Mouse (Mus musculus) T-helper 17 cell (primary cell): Measurements from ENCODE around the gene Hist2h2bb.

Source experiments
- in situ Hi-C, 2 experiments: fragments of 300-600 bp; cut with MboI, MseI; formaldehyde crosslinking; loops; 1 replicate in 1 of 2; 2 replicates in 1 of 2; pipeline ENCODE4 v1.15.1; 2025; ENCODE audit warnings: high pct_unique_total_duplicates in 2 of 2

The Hist2h2bb gene

DNA sequence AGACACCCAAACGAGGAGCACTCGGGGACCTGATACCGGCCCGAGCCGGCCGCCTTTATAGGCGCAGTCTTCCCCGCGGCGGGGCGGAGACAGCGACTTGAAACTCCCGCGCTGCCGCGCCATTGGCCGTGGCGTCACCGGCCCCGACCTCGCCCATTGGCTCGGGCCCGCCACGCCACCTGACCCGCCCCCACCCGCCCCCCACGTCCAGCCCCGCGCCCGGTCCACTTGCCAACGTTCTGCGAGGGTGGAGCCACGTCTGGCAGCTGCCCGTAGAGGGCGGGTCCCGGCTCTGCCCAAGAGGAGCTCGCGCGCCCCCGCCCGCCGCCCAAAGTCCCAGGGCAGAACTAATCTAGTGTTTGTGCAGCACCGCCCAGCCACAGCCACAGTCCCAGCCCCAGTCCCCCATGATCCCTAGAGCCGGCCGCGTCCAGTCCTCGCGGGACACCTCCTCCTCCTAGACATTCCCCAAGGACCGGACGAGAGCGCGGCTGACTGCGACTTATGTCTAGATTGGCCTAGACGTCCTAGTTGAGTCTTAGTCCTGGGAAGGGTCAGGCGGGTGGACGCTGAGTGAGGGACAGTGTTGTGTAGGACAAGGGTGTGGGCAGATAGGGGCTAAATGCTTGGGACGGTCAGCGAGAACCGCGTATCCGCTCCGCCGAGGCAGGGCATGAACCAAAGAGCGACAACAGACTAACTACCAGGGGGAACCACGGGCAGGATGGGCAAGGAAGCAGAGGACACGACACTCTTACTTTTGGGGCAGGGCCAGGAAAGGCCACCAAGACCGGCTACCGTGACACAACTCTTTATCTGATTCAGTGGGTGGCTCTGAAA is 30.4 kb upstream of the Hist2h2bb start, which contains the start of gene Hist2h3c2:
Gene Hist2h3c2, minus strand, starts transcription at position 174 of the 840 bp plus-strand sequence.
- in situ Hi-C loops, result loop anchor here (10.0 to 25.0 kb wide), 2 partner anchors 584 to 1127 kb away; partner anchors contain the start of genes Mcl1 (in 1 of the 2), Pip5k1a (in 1 of the 2), Tmod4 (in 1 of the 2) and Vps72 (in 1 of the 2)

DNA sequence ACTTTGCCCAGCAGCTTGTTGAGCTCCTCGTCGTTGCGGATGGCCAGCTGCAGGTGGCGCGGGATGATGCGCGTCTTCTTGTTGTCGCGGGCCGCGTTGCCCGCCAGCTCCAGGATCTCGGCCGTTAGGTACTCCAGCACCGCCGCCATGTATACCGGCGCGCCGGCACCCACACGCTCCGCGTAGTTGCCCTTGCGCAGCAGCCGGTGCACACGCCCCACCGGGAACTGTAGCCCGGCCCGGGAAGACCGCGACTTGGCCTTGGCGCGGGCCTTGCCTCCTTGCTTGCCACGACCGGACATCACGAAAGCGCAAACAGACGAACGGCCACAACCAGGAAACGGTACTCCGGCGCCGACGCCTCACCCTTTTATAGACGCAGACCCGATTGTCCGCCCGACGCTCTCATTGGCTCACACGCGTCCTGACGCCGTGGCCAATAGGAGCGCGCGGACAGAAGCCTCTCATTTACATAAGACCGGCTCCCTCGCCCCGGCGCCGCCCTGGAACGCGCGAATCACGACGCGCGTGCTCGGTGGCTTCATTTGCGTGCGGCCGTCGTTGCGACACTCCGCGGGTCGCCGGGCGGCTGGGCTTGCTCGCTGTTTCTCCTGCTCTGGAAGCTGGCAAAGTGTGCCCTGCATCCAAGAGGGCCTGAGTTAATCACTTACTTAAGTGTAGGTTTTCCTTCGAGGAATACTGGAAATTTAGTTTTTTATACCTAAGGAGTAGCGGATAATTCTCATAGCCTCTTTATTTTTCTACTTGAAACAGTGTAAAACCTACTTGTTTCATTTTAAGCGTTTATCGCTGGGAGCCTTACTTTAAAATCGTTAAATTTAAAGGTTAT is 29.4 kb upstream of the Hist2h2bb start, which contains the start of gene Hist2h2aa2:
Gene Hist2h2aa2, minus strand, starts transcription at position 328 of the 850 bp plus-strand sequence.
- in situ Hi-C loops, result loop anchor here (10.0 to 25.0 kb wide), 2 partner anchors 585 to 1128 kb away; partner anchors contain the start of genes Mcl1 (in 1 of the 2), Pip5k1a (in 1 of the 2), Tmod4 (in 1 of the 2) and Vps72 (in 1 of the 2)

DNA sequence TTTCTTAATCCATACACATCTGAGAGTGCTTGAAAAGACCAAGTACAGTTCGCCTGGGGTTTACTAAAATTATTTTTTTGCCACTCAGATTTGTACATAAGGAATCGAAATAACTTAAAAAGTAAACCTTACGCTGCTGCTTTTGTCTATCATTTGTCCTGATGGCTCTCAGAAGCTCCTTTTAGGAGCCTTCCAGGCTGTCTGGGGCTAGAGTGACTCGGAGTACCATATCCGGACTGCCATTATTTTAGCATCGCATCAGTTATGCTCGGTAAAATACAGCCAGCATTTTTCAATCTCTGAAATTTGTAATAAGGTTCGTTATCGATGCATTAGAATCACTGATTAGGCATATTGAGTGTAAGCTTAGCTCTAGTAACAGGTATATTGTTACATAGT is 28.8 kb upstream of the Hist2h2bb start:
- in situ Hi-C loops, result loop anchor here in 1 of 2 experiments (25.0 kb wide), 1 partner anchor 1128 kb away; the partner anchor contains the start of genes Pip5k1a, Tmod4 and Vps72

DNA sequence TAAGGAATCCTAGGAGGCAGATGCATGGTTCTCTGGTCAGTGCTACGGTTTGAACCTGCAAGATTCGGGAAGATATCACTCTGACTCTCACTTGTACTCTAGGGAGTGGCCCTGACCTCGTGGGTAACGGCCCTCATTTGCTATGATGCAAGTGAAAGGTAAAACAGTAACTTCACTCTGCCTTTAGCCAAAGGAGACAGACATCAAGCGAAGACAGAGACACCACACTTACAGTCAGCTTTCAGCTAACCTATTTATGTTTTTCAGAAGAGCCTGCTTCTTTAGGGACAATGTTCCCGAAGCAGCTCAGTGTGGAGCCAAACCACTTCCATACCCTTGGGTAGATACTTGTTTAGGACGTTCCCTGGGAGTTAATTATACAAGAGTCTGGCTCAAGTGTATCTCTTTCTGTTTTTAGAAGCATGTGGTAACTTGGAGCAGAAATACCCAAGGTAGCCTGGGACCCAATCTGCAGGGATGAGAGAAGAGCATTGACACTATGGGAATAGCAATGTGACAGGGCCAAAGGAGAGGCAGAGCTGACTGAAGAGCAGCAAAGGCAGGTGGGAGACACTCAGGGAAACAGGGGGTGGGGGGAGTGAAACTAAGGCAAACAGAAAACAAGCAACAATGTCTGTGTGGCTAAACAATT is 25.5 kb upstream of the Hist2h2bb start:
- in situ Hi-C loops, result loop anchor here in 1 of 2 experiments (25.0 kb wide), 1 partner anchor 1132 kb away; the partner anchor contains the start of genes Pip5k1a, Tmod4 and Vps72

DNA sequence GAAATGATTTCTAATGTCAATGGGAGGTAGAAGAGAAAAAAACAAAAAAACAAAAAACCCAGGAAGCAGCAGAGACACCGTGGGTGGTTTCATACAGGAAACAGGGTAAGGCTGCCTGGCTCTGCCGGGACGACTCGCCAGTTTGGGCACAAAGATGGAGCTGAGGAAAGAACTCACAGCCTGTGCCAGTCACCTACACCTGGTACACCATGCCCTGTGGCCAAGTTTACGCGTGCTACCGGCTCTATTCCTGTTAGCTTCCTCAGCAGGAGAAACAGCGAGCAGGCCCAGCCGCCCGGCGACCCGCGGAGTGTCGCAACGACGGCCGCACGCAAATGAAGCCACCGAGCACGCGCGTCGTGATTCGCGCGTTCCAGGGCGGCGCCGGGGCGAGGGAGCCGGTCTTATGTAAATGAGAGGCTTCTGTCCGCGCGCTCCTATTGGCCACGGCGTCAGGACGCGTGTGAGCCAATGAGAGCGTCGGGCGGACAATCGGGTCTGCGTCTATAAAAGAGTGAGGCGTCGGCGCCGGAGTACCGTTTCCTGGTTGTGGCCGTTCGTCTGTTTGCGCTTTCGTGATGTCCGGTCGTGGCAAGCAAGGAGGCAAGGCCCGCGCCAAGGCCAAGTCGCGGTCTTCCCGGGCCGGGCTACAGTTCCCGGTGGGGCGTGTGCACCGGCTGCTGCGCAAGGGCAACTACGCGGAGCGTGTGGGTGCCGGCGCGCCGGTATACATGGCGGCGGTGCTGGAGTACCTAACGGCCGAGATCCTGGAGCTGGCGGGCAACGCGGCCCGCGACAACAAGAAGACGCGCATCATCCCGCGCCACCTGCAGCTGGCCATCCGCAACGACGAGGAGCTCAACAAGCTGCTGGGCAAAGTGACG is 24.3 kb upstream of the Hist2h2bb start, which contains the start of gene Hist2h2aa1:
Gene Hist2h2aa1, plus strand, starts transcription at position 495 of the 884 bp plus-strand sequence.
- in situ Hi-C loops, result loop anchor here in 1 of 2 experiments (25.0 kb wide), 1 partner anchor 1133 kb away; the partner anchor contains the start of genes Pip5k1a, Tmod4 and Vps72

DNA sequence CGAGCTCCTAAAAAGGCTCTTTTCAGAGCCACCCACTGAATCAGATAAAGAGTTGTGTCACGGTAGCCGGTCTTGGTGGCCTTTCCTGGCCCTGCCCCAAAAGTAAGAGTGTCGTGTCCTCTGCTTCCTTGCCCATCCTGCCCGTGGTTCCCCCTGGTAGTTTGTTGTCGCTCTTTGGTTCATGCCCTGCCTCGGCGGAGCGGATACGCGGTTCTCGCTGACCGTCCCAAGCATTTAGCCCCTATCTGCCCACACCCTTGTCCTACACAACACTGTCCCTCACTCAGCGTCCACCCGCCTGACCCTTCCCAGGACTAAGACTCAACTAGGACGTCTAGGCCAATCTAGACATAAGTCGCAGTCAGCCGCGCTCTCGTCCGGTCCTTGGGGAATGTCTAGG is 23.5 kb upstream of the Hist2h2bb start:
- in situ Hi-C loops, result loop anchor here in 1 of 2 experiments (25.0 kb wide), 1 partner anchor 1134 kb away; the partner anchor contains the start of genes Pip5k1a, Tmod4 and Vps72

DNA sequence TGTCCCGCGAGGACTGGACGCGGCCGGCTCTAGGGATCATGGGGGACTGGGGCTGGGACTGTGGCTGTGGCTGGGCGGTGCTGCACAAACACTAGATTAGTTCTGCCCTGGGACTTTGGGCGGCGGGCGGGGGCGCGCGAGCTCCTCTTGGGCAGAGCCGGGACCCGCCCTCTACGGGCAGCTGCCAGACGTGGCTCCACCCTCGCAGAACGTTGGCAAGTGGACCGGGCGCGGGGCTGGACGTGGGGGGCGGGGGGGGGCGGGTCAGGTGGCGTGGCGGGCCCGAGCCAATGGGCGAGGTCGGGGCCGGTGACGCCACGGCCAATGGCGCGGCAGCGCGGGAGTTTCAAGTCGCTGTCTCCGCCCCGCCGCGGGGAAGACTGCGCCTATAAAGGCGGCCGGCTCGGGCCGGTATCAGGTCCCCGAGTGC is 23.1 kb upstream of the Hist2h2bb start, which contains the start of gene Hist2h3c1:
Gene Hist2h3c1, plus strand, starts transcription at position 259 of the 430 bp plus-strand sequence.
- in situ Hi-C loops, result loop anchor here in 1 of 2 experiments (25.0 kb wide), 1 partner anchor 1134 kb away; the partner anchor contains the start of genes Pip5k1a, Tmod4 and Vps72

DNA sequence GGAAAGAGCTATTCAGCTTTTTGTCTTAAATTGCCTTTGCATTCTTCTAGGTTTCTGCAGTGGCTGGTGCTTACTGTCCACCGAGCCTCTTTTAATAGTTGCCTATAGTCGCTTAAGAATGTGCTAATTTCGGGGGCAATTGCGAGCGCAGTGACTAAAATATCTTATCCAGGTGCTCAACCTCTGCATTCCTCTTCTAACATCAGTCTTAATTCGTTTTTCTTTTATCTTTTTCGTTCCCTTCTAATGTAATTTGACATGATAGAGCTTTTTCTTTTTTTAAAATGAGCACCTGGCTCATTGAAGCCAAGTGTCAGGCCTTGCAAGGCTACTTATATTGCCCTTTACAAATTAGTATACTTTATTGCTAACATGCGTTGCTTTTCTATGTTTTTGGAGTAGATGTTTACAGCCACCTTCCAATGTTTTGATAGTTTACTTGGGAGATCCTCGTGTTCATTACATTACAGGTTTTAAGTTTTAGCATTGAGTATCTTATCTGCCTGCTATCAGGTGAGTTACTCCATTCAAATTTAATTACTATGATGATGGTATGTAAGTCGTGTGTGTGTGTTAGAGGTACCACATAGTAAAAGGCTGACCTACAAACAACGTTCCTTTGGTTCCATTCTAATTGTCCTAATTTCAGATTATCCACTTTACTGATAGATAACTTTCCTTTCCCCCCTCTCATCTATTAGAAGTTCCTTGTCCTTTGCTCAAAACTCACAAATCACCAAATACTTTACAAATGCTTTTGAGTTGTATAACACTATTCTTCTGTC is 22.0 kb upstream of the Hist2h2bb start:
- in situ Hi-C loops, result loop anchor here in 1 of 2 experiments (25.0 kb wide), 1 partner anchor 1135 kb away; the partner anchor contains the start of genes Pip5k1a, Tmod4 and Vps72

DNA sequence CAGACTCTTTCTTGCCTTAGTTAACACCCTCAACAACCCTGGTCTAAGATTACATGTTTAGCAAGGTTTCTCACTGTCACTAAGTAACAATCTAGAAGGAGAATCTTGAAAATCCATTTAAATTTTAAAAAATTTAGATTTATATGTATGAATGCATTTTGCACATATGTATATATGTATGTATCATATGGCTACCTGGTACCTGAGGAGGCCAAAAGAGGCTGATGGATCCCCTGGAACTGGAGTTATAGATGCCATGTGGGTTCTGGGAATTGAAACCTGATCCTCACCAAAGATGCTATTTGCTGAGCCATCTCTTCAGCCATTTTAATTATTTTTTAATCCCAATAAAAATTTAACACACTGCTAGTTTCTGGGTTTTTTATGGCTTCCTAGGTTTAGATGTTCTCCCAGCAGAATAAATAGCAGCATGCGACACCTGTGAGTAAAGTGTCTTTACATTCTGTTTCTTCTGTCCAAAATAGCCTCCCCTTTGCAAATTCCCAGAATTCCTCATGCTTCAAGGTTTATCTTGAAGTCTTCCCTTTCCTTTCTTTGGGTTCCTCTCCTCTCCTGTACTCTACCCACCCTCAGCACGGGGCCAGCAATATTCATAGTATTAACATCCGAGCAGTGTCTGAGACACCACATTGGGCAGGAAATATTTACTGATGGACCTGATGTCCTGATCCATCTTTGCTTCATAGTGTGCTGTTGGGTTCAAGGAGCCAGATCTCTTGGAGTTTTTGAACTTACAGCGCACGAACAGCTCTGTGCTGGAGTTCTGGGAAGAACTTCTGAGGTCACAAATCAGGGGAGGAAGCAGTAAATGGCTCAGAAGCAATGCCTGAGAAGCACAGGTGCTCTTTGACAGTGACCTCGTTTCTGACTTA is 21.2 kb upstream of the Hist2h2bb start:
- in situ Hi-C loops, result loop anchor here in 1 of 2 experiments (25.0 kb wide), 1 partner anchor 1136 kb away; the partner anchor contains the start of genes Pip5k1a, Tmod4 and Vps72

DNA sequence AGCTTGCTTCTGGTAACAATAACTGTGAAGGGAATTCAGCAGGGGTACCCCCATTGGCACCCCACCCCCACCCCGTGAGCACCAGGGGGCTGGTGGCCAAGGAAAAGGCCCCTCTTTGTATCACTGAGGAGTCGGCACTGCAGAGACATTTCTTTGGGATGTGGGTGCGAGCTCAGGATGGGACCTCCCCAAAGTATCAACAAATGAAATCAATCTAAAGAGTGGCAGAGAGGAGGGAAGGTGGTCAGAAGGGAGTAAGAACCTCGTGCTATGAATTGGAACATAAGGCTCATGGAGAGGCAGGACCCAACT is 20.6 kb upstream of the Hist2h2bb start:
- in situ Hi-C loops, result loop anchor here in 1 of 2 experiments (25.0 kb wide), 1 partner anchor 1137 kb away; the partner anchor contains the start of genes Pip5k1a, Tmod4 and Vps72

DNA sequence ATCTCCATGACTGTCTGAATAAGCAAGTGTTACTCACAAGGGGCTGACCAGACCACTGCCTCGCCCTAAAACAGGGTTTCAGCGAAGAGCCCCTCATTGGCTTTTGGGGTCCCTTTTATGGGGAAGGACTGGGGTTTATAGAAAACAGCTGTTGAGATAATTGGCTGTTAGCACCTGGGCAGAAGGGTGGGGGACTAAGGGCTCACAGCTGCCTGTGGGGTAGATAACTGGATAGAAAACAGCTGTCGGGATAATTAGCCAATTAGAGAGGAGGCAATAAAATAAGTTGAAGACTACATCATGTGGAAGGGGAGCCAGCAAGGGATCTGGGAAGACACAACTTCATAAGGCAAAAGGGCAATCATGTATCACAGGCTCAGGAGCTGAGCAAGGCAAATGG is 18.7 kb upstream of the Hist2h2bb start:
- in situ Hi-C loops, result no loop called here

DNA sequence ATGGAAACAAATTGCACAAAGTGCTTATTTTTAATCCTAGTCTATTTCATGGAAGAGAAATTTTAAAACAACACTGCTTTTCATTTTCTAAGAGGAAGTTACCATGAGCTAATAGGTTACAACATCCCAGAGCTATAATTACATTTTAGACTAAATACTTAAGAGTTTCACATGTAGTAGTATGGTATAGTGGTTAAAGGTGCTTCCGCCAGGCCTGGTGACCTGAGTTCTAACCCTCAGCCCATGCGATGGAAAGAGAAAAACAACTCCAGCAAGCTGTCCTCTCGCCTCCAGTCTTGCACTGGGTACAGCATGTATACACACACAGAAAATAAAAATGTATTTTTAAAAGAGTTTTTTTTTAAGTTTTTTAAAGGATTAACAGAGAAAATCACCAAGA is 17.8 kb upstream of the Hist2h2bb start:
- in situ Hi-C loops, result no loop called here

DNA sequence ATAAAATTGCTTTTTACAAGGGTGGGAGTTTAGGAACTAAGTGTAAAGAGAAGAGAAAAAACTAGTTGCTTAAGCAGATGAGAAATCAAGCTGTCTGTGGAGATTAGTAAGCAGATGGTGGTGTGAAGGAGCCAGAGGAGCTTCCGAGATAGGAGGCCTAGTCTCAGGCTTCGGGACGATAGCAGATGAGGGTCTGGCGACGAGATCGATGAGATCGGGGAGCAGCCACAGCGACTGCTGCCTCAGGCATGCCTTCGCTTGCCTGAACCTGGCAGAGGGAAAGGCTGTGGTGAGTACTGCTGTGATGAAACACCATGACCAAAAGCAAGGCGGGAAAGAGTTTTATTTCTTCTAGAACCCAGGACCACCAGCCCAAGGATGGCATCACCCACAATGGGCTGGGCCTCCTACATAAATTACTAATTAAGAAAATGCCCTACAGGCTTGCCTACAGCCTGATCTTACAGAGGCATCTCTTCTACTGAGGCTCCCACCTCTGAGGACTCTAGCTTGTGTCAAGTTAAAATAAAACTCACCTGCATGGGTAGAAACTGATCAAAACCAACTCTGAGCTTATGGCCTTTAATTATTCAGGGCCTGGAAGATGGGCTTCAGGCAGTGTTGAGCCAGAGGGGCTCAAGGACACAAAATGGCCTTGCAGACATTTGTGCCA is 14.7 kb upstream of the Hist2h2bb start:
- in situ Hi-C loops, result no loop called here

DNA sequence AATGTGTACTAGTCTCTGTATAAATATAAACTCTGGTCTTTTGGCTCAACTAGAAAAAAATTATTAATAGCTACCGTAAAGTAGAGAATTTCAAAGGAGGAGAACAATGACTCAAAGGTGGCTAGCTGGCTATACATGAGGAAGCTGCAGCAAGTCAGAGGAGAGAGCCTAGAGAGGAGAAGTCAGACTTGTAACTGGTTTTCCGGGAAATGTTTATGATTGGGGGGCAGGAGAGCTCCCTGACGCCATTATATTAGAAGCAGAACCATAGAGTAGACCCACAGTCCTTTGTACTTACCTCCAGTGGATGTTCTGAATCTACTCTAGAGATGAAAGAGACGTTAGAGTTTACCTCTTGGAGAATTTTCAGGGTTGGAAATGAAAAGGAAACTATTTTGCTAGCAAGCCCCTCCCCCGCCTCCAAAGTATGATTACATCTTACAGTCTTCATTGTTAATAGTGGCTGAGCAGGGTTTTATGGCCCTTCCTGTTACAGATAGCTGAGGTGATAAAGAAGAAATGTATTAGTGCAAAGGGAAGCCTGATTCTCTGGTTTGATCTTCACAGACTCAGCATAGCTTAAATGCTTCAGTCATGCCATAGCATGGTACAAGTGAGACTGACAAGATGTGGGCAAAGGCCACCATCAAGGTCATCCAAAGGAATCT is 13.5 kb upstream of the Hist2h2bb start:
- in situ Hi-C loops, result no loop called here

DNA sequence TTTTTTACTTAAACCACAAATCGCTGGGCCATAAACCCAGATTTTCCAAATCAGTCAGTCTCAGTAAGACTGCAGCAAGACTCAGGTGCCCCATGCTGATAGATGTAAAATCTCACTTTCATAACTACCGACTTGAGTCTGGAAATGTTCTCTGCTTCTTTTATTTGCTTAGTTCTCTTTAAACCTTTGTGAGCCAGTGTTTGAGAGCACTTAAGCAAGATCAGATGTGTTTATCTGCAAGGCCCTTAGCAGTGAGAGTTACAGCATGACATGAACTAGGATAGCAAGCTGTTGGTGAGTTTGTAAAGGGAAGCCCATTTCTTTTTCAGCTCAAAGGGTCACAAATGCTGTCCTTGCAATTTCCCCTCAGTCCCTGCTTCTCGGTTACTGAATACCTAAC is 12.4 kb upstream of the Hist2h2bb start:
- in situ Hi-C loops, result no loop called here

DNA sequence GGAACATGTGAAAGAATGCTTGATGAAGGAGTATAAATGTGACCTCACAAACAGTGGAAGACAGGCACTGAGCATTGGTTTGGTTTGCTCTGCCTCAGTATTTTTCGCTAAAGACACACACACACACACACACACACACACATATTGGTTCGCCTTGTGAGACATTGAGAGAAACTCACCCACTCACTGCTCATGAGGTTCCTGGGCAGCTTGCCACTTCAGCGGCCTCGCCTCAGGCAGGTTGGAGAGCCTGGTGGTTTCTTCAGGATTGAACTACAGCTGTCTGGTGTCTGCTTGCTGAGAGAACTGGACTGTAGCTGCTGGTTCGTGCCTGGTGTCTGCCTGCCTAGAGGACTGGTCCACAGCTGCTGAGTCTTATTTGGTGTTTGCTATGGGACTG is 9.3 kb upstream of the Hist2h2bb start:
- in situ Hi-C loops, result no loop called here
